Mouse (Mus musculus) liver, embryonic 11.5 days (tissue): ENCODE measurements at regions not wholly inside any gene's neighbourhood (a gene's known extent, or its start where the extent isn't known, plus 50 kb on each side); places are given as distances from the start of the nearest gene placed in this dataset.

Experiments
- ATAC-seq: fragments of 200-750 bp; cut with Nextera tagmentation; replicated peaks from 2 replicates; pipeline ENCODE4 v1.8.0; 2017; ENCODE audit warnings: moderate number of reproducible peaks, mild to moderate bottlenecking, moderate TSS enrichment, moderate library complexity; ENCODE audit not compliant: low FRiP score
- DNase-seq: peaks from one replicate; pipeline ENCODE4 v3.0.0-alpha.2; 2017; ENCODE audit warnings: low spot score
- H3K27ac ChIP-seq: fragments of 300-500 bp; sonication (generic); 2 replicates; pipeline ENCODE4 v1.5.1; 2014; ENCODE audit warnings: mild to moderate bottlenecking, low read depth, low read length, control low read depth
- H3K27me3 ChIP-seq: fragments of 300-500 bp; sonication (generic); replicated peaks from 2 replicates; pipeline ENCODE4 v1.6.1; 2014; ENCODE audit warnings: low read length, mixed read lengths; ENCODE audit not compliant: control insufficient read depth, insufficient read depth
- H3K36me3 ChIP-seq: fragments of 300-500 bp; sonication (generic); 2 replicates; pipeline ENCODE4 v1.6.1; 2014; ENCODE audit warnings: mild to moderate bottlenecking, low read length, moderate library complexity, mixed read lengths; ENCODE audit not compliant: control insufficient read depth, insufficient read depth
- H3K4me1 ChIP-seq: fragments of 300-500 bp; sonication (generic); replicated peaks from 2 replicates; pipeline ENCODE4 v1.6.1; 2014; ENCODE audit warnings: low read length, mixed read lengths; ENCODE audit not compliant: control insufficient read depth, insufficient read depth
- H3K4me2 ChIP-seq: fragments of 300-500 bp; sonication (generic); 2 replicates; pipeline ENCODE4 v1.6.1; 2014; ENCODE audit warnings: mild to moderate bottlenecking, control low read depth, moderate library complexity
- H3K4me3 ChIP-seq: fragments of 300-500 bp; sonication (generic); 2 replicates; pipeline ENCODE4 v1.5.1; 2014; ENCODE audit warnings: low read depth, low read length, control low read depth
- H3K9ac ChIP-seq: fragments of 300-500 bp; sonication (generic); 2 replicates; pipeline ENCODE4 v1.6.1; 2014; ENCODE audit warnings: low read depth, low read length, control low read depth
- H3K9me3 ChIP-seq: fragments of 300-500 bp; sonication (generic); 2 replicates; pipeline ENCODE4 v1.6.1; 2016; ENCODE audit warnings: low read length, inconsistent platforms, mixed read lengths; ENCODE audit not compliant: control insufficient read depth
- WGBS: fragments of 180-500 bp; shearing (Covaris S2); extraction: QIAGEN DNeasy Blood & Tissue Kit; methylation state at CpG from one replicate; pipeline ENCODE4 v1.1.7; 2014; 5-methylcytosine and 5-hydroxymethylcytosine counted together

DNA sequence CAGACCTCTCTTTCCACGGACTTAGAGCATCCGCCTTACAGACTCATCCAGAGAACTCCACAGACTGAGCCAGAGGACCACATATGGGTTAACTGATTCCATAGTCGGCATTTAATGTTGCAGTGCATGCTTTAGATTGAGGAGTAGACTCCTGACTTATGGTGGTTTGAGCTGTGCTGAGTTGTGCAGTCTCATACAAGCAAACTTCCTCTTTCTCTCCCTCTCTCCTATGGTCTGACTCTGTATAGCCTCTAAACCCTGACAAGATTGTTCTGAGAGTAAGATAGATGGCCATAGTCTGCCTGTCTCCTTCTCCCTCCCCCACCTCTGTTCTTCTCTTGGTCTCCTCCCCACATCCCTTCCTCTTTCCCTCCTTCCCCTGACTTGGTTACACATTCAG lies 616.0 kb downstream of the Ryr2 start:
- Histone ChIP-seq H3K36me3 (no peaks in the 10 kb centered on the region), H3K4me3 (no peak overlapping the region), H3K4me1 (no peaks in the 10 kb centered on the region), H3K9ac (no peak overlapping the region), H3K4me2 (no peak overlapping the region), H3K27ac (no peak overlapping the region), H3K9me3 (no peaks in the 10 kb centered on the region), H3K27me3 (no peaks in the 10 kb centered on the region)
- 64% methylated on average over 3 of the region's 3 CpGs for WGBS
- no peak for DNase-seq
- no peak for ATAC-seq

DNA sequence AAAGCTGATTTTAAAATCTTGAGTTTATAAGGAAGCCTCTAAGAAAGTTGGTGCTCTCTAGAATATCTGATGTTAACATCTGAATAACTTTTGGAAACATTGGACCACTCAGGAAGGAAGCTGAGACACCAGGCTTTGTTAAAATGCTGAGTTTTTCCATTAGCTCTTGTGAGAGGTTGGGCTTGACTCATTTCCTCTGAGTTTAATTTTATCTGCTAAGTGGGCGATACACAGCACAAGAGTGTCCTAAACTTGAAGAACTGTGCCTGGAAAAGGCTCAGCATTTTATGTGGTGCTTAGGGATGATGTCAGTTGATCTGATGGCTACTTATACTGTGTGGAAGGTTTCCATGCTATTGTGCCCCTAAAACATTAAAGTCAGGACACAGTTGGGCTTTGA lies 623.6 kb downstream of the Ryr2 start:
- WGBS = 46% methylated on average over 1 of the region's 1 CpGs
- no peaks in the 10 kb centered on the region for H3K4me1 ChIP-seq
- no peaks in the 10 kb centered on the region for H3K27me3 ChIP-seq
- H3K9ac ChIP-seq = no peak overlapping the region
- no peak overlapping the region for H3K27ac ChIP-seq
- no peak for DNase-seq
- H3K4me2 ChIP-seq = no peak overlapping the region
- H3K4me3 ChIP-seq = no peak overlapping the region
- ATAC-seq = 0 out of 2 replicates have a peak, but pooled peaks have one; percentile 15
- no peaks in the 10 kb centered on the region for H3K9me3 ChIP-seq
- no peaks in the 10 kb centered on the region for H3K36me3 ChIP-seq

DNA sequence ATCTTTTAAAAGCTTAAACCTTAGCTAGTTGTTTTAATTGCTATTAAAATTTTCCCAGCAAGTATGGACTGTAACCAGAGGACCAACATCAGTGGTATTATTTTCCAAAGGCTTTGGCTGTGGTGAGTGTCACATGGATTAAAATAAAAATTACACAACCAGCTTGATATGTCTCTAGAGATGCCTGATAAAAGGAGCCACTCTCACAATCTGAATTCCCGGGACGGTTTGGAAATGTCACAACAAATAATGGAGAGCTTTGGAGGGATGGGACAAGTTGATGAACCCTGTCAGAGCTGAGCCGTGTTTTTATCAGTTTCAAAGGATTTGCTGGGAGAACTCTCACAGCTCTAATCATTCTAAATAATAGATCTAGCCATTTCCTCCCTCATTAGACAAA lies 624.0 kb downstream of the Ryr2 start:
- Histone ChIP-seq H3K27me3 (no peaks in the 10 kb centered on the region), H3K9ac (no peak overlapping the region), H3K4me2 (no peak overlapping the region), H3K36me3 (no peaks in the 10 kb centered on the region), H3K4me1 (no peaks in the 10 kb centered on the region), H3K9me3 (no peaks in the 10 kb centered on the region), H3K4me3 (no peak overlapping the region), H3K27ac (no peak overlapping the region)
- no peak for ATAC-seq
- 41% methylated on average over 3 of the region's 3 CpGs for WGBS
- DNase-seq = no peak

DNA sequence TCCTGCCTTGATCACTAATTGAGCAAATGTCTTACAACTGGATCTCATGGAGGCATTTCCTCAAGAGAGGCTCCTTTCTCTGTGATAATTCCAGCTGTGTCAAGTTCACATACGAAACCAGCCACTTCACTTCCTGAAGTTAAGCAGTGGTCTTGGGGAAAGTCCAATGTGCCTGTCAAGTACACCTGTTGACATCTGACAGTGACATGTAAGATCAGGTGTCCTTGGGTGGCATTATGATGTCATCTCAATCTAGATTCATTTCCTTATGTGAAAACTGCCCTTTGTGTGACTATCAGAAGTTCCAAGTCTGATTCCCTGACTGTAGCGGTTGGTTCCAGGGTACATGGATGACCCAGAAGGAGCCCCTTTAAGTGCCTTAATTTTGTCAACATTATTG lies 646.5 kb downstream of the Ryr2 start:
- Histone ChIP-seq H3K4me1 (no peaks in the 10 kb centered on the region), H3K9ac (no peak overlapping the region), H3K9me3 (no peaks in the 10 kb centered on the region), H3K4me3 (no peak overlapping the region), H3K27ac (no peak overlapping the region), H3K4me2 (no peak overlapping the region), H3K27me3 (no peaks in the 10 kb centered on the region), H3K36me3 (no peaks in the 10 kb centered on the region)
- DNase-seq (no peak), ATAC-seq (no peak)
- WGBS = 81% methylated on average over 2 of the region's 2 CpGs

DNA sequence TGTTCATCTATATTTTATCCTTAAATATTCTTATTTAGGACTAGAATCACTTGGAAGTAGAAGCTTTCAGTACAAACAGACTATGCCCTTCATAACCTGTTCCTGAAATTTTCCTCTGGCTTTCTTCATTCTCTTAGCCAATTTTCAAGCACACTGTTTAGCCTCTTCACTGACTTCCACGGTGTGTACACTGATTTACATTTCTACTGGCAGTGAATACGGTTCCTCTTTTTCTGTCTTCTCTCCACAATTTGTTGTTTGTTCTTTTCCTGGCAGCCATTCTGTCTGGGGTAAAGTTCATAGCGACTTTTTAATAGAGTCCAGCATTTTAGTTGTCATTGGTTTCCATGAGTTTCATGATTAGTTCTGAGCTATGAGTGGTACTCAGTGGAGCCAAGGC lies 651.6 kb downstream of the Ryr2 start:
- Histone ChIP-seq H3K4me2 (no peak overlapping the region), H3K27ac (no peak overlapping the region), H3K9ac (no peak overlapping the region), H3K4me3 (no peak overlapping the region), H3K27me3 (no peaks in the 10 kb centered on the region), H3K36me3 (no peaks in the 10 kb centered on the region), H3K4me1 (no peaks in the 10 kb centered on the region), H3K9me3 (no peaks in the 10 kb centered on the region)
- 60% methylated on average over 3 of the region's 3 CpGs for whole genome bisulfite sequencing
- ATAC-seq = no peak
- DNase-seq = no peak

DNA sequence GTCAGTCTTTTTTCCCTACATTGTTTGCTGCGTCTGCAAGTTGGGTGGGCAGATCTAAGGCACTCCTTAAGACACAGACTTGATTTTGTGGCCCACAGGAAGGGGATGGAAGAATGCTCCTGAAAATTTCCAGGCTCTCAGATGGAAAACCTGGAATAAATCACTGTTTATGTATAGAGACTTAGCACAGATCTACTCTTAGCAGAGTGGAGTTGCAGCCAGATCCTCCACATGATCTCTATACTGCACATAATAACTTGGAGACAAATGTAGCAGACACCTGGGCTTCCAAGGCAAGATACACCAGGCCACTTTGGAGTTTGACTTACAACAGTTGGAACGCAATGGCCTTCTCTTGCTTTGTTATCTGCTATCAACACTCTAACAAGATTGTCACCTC lies 654.3 kb downstream of the Ryr2 start:
- DNase-seq (no peak), ATAC-seq (no peak)
- no peaks in the 10 kb centered on the region for H3K4me1 ChIP-seq
- no peak overlapping the region for H3K4me3 ChIP-seq
- no peak overlapping the region for H3K27ac ChIP-seq
- WGBS = 67% methylated on average over 2 of the region's 2 CpGs
- no peaks in the 10 kb centered on the region for H3K9me3 ChIP-seq
- no peaks in the 10 kb centered on the region for H3K36me3 ChIP-seq
- no peak overlapping the region for H3K4me2 ChIP-seq
- H3K9ac ChIP-seq = no peak overlapping the region
- H3K27me3 ChIP-seq = no peaks in the 10 kb centered on the region

DNA sequence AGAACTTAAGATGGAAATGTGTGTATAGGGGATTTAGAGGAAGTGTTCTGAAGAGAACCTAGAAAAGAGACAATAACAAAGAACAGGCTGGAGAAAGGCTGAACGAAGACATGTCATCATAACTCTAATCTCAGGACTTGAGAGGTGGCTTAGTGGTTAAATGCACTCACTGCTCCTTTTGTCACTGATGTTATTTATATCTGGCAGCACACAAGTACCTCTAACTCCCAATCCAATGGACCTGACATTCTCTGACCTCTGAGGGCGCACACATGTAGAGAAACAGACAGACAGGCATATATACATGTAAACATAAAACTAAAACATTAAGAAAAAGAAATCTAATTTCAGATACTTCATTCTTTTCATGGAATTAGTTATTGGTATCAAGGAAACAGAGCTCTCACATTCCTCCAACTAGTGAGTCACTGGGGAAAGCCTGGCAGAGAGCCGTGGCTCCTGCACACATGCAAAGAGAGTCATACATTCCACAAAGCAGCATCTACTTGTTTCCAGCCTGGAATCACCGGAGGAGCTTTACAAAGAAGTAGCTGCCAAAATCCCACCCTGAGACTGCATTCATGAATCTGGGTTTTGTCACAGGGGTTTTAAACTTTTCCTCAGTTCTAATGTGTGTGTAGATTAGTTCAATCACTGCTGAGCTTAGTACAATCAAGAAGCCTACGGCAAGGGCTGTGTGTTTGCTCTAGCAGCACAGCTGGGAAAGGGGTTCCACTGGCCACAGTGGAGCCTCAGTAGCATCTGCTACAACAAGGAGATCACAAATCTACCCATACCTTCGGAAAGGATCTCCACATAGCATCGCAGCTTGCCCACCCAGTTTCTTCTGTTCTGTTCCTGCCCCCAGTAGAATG lies 674.0 kb downstream of the Ryr2 start:
- H3K4me3 ChIP-seq = no peak overlapping the region
- ATAC-seq (no peak), DNase-seq (no peak)
- 66% methylated on average over 7 of the region's 7 CpGs for WGBS
- H3K4me1 ChIP-seq = no peaks in the 10 kb centered on the region
- H3K27me3 ChIP-seq = no peaks in the 10 kb centered on the region
- H3K27ac ChIP-seq = no peak overlapping the region
- H3K36me3 ChIP-seq = no peaks in the 10 kb centered on the region
- no peak overlapping the region for H3K4me2 ChIP-seq
- no peak overlapping the region for H3K9ac ChIP-seq
- H3K9me3 ChIP-seq = no peaks in the 10 kb centered on the region

DNA sequence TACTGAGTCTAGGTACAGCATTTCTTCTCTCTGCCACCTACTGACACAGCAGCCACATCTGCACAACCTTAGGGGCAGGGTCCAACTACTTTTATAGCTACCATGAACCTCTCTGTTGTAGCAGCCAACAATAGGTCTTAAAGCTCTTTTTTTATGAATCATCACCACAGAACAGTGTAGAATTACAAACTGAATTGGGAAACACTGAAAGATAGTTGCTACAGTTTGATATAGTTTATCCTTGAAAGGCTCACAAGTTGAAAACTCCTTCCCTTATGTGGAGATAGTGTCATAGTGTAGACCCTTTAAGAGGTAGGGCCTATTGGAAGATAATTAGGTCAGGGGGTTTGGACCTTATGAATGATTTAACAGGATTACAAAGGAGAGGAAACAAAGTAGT lies 679.9 kb downstream of the Ryr2 start:
- Histone ChIP-seq H3K27me3 (no peaks in the 10 kb centered on the region), H3K9ac (no peak overlapping the region), H3K4me1 (no peaks in the 10 kb centered on the region), H3K9me3 (no peaks in the 10 kb centered on the region), H3K27ac (no peak overlapping the region), H3K36me3 (no peaks in the 10 kb centered on the region), H3K4me3 (no peak overlapping the region), H3K4me2 (no peak overlapping the region)
- ATAC-seq (no peak), DNase-seq (no peak)

DNA sequence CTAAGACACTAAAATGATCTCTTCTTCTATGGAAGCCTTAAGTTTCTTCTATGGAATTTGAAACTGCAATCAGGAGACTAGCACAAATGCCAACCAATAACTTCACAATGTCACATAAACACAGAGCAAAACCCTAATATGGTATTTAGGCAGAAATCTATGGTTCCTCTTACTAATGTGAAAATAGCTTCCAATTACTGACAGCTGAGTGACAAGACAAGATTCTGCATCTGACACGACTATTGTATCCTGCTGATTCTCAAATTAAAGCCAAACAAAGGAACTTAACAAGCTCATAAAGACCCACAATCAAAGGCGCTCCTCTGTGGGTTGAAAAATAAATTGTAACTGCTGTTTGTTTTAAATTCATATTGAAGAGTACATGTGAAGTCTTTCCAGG lies 714.7 kb downstream of the Ryr2 start:
- Histone ChIP-seq H3K4me3 (no peak overlapping the region), H3K36me3 (no peaks in the 10 kb centered on the region), H3K27ac (no peak overlapping the region), H3K9me3 (no peaks in the 10 kb centered on the region), H3K27me3 (no peaks in the 10 kb centered on the region), H3K4me1 (no peaks in the 10 kb centered on the region), H3K4me2 (no peak overlapping the region), H3K9ac (no peak overlapping the region)
- WGBS = 64% methylated on average over 2 of the region's 2 CpGs
- no peak for DNase-seq
- ATAC-seq = no peak
